Mouse (Mus musculus): ENCODE measurements around the gene Prdx6. TPM values are rescaled to one million over a fixed set of nuclear protein-coding genes. Genes with fewer than 3 reads are reported as not detected.

Gene Prdx6
- polyA plus RNA-seq, 1 experiment, result 339 TPM

- Histone ChIP-seq H3K27ac (ENCODE audit: insufficient read depth, low read length) (0 out of 2 replicates have a peak overlapping the region, but pooled peaks have one; percentile 73), H3K4me1 (ENCODE audit: control insufficient read depth, insufficient read depth, low read length) (no peaks in the 10 kb centered on the region; the same call in 1 of the 2 replicates), H3K4me3 (replicated peaks; ENCODE audit: insufficient read depth, low read depth, low read length) (peak overlapping the region; percentile 96), H3K27me3 (ENCODE audit: control insufficient read depth, insufficient read depth, low read length) (no peaks in the 10 kb centered on the region)
- TF ChIP-seq POLR2A (IDR thresholded peaks at IDR 0.05; ENCODE audit: borderline replicate concordance, insufficient read depth, low read length) (no peak), CTCF (IDR thresholded peaks at IDR 0.05; ENCODE audit: borderline replicate concordance, insufficient read depth, low read depth, low read length) (no peak)
- DNase-seq, result peak; percentile 41 to 45
- 8% methylated on average over 15 of the region's 15 CpGs for WGBS
Measured at GRCm38 (mm10) chr1:161250031-161250603, 902 bp downstream of the Prdx6 start.

DNA sequence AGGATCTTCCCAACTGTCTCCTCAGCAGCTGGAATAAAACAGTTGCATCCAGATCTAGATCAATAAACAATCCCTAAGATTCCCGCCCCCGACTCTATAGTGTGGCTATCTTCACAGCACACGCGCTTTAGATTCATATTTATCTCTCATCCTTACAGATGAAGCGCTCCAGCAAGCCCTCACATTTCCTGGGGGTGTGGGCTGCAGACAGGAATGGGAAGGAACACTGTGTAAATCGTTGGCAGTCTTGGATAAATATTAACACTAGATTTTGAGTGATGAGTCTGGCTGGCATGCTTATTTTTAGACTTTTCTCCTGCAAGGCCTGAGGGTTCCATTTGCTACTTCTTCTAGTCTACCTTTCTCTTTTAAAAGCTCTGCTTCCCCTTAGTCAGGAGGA lies 1.6 kb downstream of the Prdx6 start:
- Histone ChIP-seq H3K4me3 (replicated peaks; ENCODE audit: insufficient read depth, low read depth, low read length) (peak overlapping the region; percentile 11), H3K4me1 (ENCODE audit: control insufficient read depth, insufficient read depth, low read length) (no peaks in the 10 kb centered on the region; the same call in 1 of the 2 replicates), H3K27me3 (ENCODE audit: control insufficient read depth, insufficient read depth, low read length) (no peaks in the 10 kb centered on the region), H3K27ac (ENCODE audit: insufficient read depth, low read length) (no peak overlapping the region)
- 55% methylated on average over 6 of the region's 6 CpGs for whole genome bisulfite sequencing
- no peak for DNase-seq
- TF ChIP-seq CTCF (IDR thresholded peaks at IDR 0.05; ENCODE audit: borderline replicate concordance, insufficient read depth, low read depth, low read length) (no peak), POLR2A (IDR thresholded peaks at IDR 0.05; ENCODE audit: borderline replicate concordance, insufficient read depth, low read length) (no peak)

DNA sequence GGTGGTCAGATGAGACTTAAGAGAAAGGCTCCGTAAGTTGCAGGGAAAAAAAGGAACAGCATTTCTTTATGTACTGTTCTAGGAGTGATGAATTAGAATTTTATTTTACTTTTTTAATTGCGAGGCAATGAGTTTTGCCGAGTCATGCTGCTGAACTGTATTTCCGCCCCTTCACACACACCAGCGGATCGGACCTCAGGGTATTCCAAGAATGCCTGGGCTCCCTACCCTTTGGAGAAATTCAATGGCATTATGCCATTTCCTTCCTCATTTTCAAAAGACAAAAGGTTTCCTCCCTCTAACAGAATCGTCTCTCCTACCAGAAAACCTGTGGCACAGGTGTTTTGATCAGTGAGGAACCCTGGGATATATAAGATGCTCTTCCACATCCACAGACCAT lies 2.3 kb downstream of the Prdx6 start:
- H3K27me3 ChIP-seq (ENCODE audit: control insufficient read depth, insufficient read depth, low read length), result no peaks in the 10 kb centered on the region
- H3K27ac ChIP-seq (ENCODE audit: insufficient read depth, low read length), result no peak overlapping the region
- H3K4me1 ChIP-seq (ENCODE audit: control insufficient read depth, insufficient read depth, low read length), result no peaks in the 10 kb centered on the region; the same call in 1 of the 2 replicates
- H3K4me3 ChIP-seq (replicated peaks; ENCODE audit: insufficient read depth, low read depth, low read length), result peak overlapping the region; percentile 11
- no peak for TF ChIP-seq POLR2A (IDR thresholded peaks at IDR 0.05; ENCODE audit: borderline replicate concordance, insufficient read depth, low read length)
- TF ChIP-seq CTCF (IDR thresholded peaks at IDR 0.05; ENCODE audit: borderline replicate concordance, insufficient read depth, low read depth, low read length), result no peak
- DNase-seq, result no peak
- WGBS, result 75% methylated on average over 7 of the region's 7 CpGs

GRCm38 (mm10) chr1:161247643-161248580 lies 3.1 kb downstream of the Prdx6 start:
- Histone ChIP-seq H3K27ac (ENCODE audit: insufficient read depth, low read length) (no peak overlapping the region), H3K27me3 (ENCODE audit: control insufficient read depth, insufficient read depth, low read length) (no peaks in the 10 kb centered on the region), H3K4me1 (ENCODE audit: control insufficient read depth, insufficient read depth, low read length) (no peaks in the 10 kb centered on the region; the same call in 1 of the 2 replicates), H3K4me3 (replicated peaks; ENCODE audit: insufficient read depth, low read depth, low read length) (no peak overlapping the region)
- no peak for DNase-seq
- WGBS, result 64% methylated on average over 11 of the region's 11 CpGs
- TF ChIP-seq CTCF (IDR thresholded peaks at IDR 0.05; ENCODE audit: borderline replicate concordance, insufficient read depth, low read depth, low read length), result no peak
- TF ChIP-seq POLR2A (IDR thresholded peaks at IDR 0.05; ENCODE audit: borderline replicate concordance, insufficient read depth, low read length), result no peak

DNA sequence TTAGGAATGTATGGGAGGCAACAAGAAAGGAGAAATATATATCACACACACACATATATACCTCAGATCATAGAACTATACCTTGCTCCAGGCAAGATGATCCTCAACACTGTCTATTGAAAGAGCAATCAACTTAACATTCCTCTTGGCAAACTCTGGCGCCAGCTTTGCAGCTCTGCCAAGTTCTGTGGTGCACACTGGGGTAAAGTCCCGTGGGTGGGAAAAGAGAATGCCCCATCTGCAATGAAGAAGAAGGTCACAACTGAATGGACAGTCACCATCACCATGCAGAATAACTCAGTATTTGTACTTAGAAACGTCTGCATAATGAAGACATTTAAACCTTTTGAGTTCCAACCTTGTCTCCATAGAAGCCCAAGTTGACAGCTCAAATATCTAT lies 3.8 kb downstream of the Prdx6 start:
- H3K4me3 ChIP-seq (replicated peaks; ENCODE audit: insufficient read depth, low read depth, low read length), result no peak overlapping the region
- no peak overlapping the region for H3K27ac ChIP-seq (ENCODE audit: insufficient read depth, low read length)
- no peaks in the 10 kb centered on the region; the same call in 1 of the 2 replicates for H3K4me1 ChIP-seq (ENCODE audit: control insufficient read depth, insufficient read depth, low read length)
- peak; percentile 25 for DNase-seq
- 22% methylated on average over 3 of the region's 3 CpGs for WGBS
- H3K27me3 ChIP-seq (ENCODE audit: control insufficient read depth, insufficient read depth, low read length), result no peaks in the 10 kb centered on the region
- TF ChIP-seq POLR2A (IDR thresholded peaks at IDR 0.05; ENCODE audit: borderline replicate concordance, insufficient read depth, low read length) (no peak), CTCF (IDR thresholded peaks at IDR 0.05; ENCODE audit: borderline replicate concordance, insufficient read depth, low read depth, low read length) (no peak)

DNA sequence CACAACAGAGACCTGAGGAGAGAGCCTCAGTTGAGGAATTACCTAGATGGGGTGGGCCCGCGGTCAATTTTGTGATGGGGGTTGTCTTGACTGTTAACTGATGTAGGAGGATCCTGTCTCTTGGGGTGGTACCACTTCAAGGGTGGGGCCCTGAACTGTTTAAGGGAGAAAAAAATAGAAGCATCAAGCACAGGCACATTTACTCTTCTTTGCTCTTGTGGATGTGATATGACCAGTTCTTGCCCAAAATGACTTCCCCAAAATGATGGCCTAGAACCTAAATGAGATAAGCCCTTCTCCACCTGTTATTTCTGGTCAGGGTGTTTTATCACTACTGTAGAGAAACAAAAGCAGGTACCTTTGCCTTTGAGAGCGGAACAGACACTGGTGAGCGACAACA lies 13.3 kb downstream of the Prdx6 start:
- Histone ChIP-seq H3K27ac (ENCODE audit: insufficient read depth, low read length) (no peak overlapping the region), H3K4me1 (ENCODE audit: control insufficient read depth, insufficient read depth, low read length) (no peaks in the 10 kb centered on the region), H3K27me3 (ENCODE audit: control insufficient read depth, insufficient read depth, low read length) (no peaks in the 10 kb centered on the region), H3K4me3 (replicated peaks; ENCODE audit: insufficient read depth, low read depth, low read length) (no peak overlapping the region)
- DNase-seq, result no peak
- WGBS, result over 99% methylated on average over 4 of the region's 4 CpGs
- TF ChIP-seq POLR2A (IDR thresholded peaks at IDR 0.05; ENCODE audit: borderline replicate concordance, insufficient read depth, low read length), result no peak
- TF ChIP-seq CTCF (IDR thresholded peaks at IDR 0.05; ENCODE audit: borderline replicate concordance, insufficient read depth, low read depth, low read length), result no peak

DNA sequence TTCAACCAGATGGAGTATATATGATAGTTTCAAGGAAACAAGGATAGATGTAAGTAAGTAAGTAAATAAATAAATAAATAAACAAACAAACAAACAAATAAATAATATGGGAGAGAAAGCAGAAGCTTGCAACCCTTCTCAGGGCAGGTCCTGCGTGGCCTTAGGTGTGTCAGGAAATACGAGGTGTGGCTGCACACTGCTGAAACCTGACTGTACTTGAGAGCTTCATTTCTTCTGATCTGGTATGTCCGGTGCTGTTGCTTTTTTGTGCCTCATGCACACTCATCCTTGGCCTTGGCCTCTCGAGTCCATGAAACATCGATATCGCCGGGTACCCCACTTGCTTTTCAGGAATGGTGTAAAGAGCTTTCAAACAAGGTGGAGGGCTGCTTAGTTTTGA lies 13.7 kb downstream of the Prdx6 start:
- no peaks in the 10 kb centered on the region for H3K4me1 ChIP-seq (ENCODE audit: control insufficient read depth, insufficient read depth, low read length)
- H3K4me3 ChIP-seq (replicated peaks; ENCODE audit: insufficient read depth, low read depth, low read length), result no peak overlapping the region
- no peak overlapping the region for H3K27ac ChIP-seq (ENCODE audit: insufficient read depth, low read length)
- WGBS, result 95% methylated on average over 7 of the region's 7 CpGs
- no peaks in the 10 kb centered on the region for H3K27me3 ChIP-seq (ENCODE audit: control insufficient read depth, insufficient read depth, low read length)
- TF ChIP-seq POLR2A (IDR thresholded peaks at IDR 0.05; ENCODE audit: borderline replicate concordance, insufficient read depth, low read length) (no peak), CTCF (IDR thresholded peaks at IDR 0.05; ENCODE audit: borderline replicate concordance, insufficient read depth, low read depth, low read length) (no peak)
- no peak for DNase-seq

Data from cerebellum, adult 2 months (tissue).